Mouse (Mus musculus) adipocyte (in vitro differentiated cells): ENCODE measurements around the gene Tmem230.
A peak's percentile ranks its signal among the peaks of the same experiment; 100 is the strongest.

Experiments
- DNase-seq: peaks from one replicate; pipeline ENCODE4 v3.0.0-alpha.2; 2016; ENCODE audit warnings: low spot score

Tmem230 gene

DNA sequence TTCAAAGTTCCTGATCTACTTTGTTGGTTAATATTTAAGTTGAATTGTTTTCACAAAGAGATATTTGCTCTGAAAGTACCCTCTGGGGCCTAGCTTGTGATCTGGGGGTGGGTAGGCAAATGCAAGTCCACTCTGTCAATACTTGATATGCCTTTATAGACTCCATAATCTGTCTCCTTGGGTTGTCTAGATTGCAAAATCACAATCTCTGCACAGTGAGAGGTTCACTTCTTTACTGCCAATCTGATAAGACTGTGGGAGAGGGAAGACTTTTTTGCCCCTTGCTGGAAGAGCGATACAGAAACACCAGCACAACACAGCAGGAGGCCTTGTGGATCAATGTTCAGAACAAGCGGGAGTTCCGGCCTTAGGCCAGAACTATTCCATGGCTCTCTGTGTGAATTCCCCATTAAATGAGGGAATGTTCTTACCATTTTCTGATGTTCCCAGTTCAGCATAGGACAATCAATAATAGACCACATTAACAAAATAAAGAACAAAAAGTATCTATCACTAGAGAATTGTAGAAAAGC lies 15.1 kb downstream of the Tmem230 start:
- no peak for DNase-seq

- no peak for DNase-seq
These were observed 23.2 kb downstream of the Tmem230 start for GRCm38 (mm10) chr2:132224359-132224758.

- peak; percentile 73 for DNase-seq
These were observed 26.0 kb downstream of the Tmem230 start for GRCm38 (mm10) chr2:132221611-132222073.

- peak; percentile 92 for DNase-seq
These were observed 35.5 kb downstream of the Tmem230 start for GRCm38 (mm10) chr2:132211995-132212656.

DNA sequence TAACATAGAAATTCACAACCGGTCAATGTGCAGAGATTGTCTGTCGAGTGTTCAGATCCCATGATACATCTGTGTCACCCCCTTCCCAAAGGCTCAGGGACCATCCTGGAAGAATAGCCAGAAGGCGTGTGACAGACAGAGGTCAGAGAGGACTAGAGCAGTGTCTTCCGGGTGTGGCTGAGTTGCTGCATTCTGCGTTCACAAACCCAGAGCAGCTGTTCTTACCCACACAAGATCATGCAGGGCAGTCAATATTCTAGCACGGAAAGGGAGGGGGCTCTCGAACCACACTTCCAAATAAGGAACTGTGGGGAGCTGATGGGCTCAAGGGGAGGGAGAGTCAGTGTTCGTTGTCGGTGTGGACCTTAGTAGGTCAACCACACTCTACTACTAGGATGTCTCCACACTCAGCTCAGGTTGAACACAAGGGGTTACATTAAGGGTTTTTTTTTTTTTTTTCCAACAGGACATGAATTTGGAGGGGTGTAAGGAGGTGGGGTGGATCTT lies 36.7 kb downstream of the Tmem230 start:
- DNase-seq: no peak

DNA sequence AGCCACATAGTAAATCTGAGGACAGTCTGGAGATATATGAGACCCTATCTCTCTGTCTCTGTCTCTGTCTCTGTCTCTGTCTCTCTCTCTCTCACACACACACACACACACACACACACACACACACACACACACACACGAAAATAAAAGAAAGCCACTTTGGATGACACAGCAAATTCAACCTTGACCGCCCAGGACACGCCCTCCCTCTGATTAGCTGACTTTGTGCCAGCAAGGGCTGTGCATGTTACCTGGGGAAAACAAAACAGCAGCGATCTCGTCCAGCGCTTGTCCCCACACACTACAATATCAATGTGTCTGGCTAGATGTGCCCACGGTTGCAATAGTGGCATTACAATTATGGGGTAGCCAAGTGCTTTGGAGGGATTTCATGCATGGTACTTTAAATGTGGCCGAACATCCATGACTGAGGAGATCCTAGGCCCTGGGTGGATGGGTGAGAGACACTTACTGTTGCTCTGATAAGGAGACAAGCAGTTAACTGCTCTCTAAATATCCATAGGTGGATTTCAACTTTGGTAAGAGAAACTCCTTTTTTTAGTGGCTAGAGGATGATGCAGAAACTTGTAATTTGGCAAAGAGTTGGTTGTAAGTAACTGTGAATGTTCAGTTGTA lies 39.2 kb downstream of the Tmem230 start:
- no peak for DNase-seq

- DNase-seq: no peak
These were observed 41.2 kb downstream of the Tmem230 start for GRCm38 (mm10) chr2:132206316-132206881.

GRCm38 (mm10) chr2:132205549-132205948 lies 42.1 kb downstream of the Tmem230 start:
- no peak for DNase-seq

GRCm38 (mm10) chr2:132203773-132204172 lies 43.8 kb downstream of the Tmem230 start:
- DNase-seq: peak; percentile 53

DNA sequence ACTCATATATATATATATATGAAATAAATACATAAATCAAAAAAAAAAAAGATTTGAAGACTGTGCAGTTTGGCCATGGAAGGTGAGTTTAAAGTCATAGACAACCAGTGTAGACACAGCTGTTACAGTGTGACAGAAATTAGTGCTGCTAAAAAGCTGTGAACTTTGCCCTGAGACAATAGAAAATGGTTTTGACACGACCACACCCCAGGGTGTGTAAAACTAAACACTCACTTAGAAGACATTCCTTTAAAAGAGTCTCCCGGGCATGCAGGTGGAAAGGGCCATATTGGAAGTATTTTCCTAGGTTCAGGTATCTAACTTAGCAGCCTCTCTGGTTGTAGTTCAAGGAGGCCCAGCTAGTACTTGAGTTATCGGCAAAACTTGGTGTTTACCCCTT lies 44.4 kb downstream of the Tmem230 start:
- no peak for DNase-seq

- no peak for DNase-seq
These were observed 49.3 kb downstream of the Tmem230 start for GRCm38 (mm10) chr2:132198017-132198933.

DNA sequence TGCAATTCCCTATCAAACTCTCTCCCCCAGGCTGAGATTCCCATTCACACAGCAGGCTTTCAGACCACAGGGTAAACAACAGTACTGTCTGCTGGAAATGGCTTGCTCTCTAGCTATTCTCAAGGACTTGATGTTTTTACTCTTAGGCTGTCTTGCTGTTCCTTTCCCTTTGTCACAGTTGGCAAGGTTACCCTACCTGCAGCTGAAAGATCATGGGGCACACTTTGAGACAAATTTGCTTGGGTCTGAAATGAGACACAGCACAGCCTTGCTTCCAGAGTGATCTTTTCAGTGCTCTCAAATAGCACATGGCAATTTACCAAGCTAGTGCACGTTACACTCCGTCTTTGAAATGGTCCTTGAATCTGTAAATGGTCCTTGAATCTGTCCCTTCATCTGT lies 52.0 kb downstream of the Tmem230 start:
- no peak for DNase-seq

DNA sequence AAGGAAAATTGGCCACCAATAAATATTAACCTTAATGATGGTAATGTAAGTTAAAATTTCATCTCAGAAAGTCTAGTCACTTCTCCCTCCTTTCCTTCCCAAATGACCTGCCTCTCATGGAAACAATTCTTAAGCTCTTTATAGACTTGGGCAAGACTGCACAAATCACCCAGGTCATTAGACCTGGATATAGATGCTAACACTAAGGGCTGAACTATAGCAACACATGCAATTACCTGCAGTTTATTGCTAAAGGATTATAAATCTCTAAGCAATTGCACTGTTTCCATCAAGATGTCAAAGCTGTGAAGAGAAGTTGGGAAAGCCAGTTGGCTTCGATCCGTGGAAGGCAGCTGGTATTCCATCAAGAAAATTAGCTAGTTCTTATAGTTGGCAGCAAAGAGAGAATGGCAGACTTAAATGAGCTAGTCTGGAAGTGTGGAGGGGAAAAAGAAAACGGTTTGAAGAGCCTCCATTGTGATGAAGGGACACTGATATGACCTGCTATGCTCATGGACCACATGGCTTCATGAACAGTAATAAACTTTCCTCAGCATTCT lies 56.9 kb downstream of the Tmem230 start:
- no peak for DNase-seq
